Mouse (Mus musculus): ENCODE measurements around the gene Rpl3. TPM values are rescaled to one million over a fixed set of nuclear protein-coding genes. Genes with fewer than 3 reads are reported as not detected.

Rpl3 gene
- polyA plus RNA-seq, 1 experiment: not detected

DNA sequence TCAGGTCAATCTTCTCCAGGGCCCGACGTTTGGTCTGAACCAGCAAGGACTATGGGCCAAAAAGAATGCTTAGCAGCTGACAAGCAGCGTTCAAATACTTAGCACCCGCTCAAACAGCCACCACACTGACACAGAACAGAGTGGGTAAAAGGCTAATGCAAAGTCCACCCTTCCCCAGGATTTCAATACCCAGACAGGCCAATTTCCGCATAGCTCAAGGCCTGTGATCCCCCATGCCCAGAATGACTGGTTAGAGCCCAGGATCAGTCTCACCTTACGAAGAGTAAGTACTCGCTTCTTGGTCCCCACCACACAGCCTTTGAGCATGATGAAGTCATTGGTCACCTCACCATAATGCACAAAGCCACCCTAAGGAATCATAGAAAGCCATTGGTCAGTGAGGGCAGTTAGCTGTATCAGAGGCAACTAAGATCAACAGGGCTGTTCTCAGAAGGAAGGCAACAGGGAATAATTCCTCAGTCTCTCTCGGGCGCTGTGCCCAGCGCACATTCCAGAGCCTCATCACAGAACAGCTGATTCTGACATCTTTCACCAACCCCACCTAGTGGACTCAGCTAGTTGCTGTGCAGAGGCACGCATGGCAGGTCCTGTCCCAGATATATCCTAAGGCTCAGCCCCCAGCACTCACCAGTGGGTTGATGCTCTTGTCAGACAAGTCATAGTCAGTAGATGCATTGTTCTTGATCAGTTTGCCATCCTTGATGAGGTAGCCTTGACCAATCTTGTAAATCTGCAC, 13.4 kb downstream of the Rpl3 start:
- Histone ChIP-seq H3K4me1 (ENCODE audit: control insufficient read depth, insufficient read depth, low read length) (peaks cover 17% of the 10 kb centered on the region), H3K4me3 (ENCODE audit: insufficient read depth, low read depth, low read length) (no peak overlapping the region), H3K27ac (ENCODE audit: insufficient read depth, low read depth, low read length) (no peak overlapping the region)
- 74% methylated on average over 11 of the region's 11 CpGs for WGBS
- TF ChIP-seq CTCF (IDR thresholded peaks at IDR 0.05; ENCODE audit: insufficient read depth, low read depth, low read length) (no peak), POLR2A (IDR thresholded peaks at IDR 0.05; ENCODE audit: insufficient read depth, low read depth, low read length) (no peak)

DNA sequence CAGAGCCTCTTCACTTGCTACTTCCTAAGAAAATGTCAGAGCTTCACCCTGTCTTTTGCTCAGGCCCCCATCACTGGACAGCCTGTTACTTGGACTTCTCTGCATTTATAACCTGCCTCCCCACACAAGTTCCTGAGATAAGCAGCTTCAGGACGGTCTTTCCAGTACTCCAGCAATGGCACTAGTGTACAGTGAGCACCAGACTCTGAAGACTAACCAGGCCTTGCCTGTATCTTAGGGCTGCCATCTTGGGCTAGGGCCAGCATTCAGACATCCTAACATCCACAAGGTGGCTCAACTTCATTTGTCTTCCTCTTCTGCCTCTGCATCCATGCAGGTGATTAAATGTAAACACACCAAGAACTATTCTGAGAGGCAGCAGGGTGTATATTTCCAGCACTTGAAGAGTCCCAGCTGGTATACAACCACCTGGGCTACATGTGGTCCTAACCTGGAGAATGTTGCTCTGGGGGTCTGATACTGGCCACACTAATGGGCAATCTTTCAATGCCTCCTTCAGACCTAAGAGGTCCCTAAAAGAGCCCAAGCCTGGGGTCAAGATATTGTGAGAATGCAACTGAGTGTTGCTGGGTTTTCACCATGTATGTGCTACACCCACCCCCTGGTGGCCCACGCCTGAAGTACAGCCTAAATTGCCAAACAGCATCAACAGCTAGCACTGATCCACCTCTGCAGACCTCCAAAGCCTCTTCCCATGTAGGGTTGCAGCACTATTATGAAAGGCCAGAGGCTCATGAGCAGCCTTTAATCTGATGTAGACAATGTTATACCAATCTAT, 15.1 kb downstream of the Rpl3 start:
- H3K4me1 ChIP-seq (ENCODE audit: control insufficient read depth, insufficient read depth, low read length): peaks cover 23% of the 10 kb centered on the region
- 10% methylated on average over 2 of the region's 2 CpGs for WGBS
- H3K4me3 ChIP-seq (ENCODE audit: insufficient read depth, low read depth, low read length): no peak overlapping the region
- TF ChIP-seq POLR2A (IDR thresholded peaks at IDR 0.05; ENCODE audit: insufficient read depth, low read depth, low read length) (no peak), CTCF (IDR thresholded peaks at IDR 0.05; ENCODE audit: insufficient read depth, low read depth, low read length) (peak; percentile 59)
- H3K27ac ChIP-seq (ENCODE audit: insufficient read depth, low read depth, low read length): no peak overlapping the region

- no peak overlapping the region for H3K27ac ChIP-seq (ENCODE audit: insufficient read depth, low read depth, low read length)
- H3K4me1 ChIP-seq (ENCODE audit: control insufficient read depth, insufficient read depth, low read length): peaks cover 20% of the 10 kb centered on the region
- TF ChIP-seq CTCF (IDR thresholded peaks at IDR 0.05; ENCODE audit: insufficient read depth, low read depth, low read length) (no peak), POLR2A (IDR thresholded peaks at IDR 0.05; ENCODE audit: insufficient read depth, low read depth, low read length) (no peak)
- H3K4me3 ChIP-seq (ENCODE audit: insufficient read depth, low read depth, low read length): no peak overlapping the region
- WGBS: 39% methylated on average over 5 of the region's 5 CpGs
Observed at GRCm38 (mm10) chr15:80075733-80076337, 15.8 kb downstream of the Rpl3 start.

GRCm38 (mm10) chr15:80075374-80075694, 16.3 kb downstream of the Rpl3 start:
- peaks cover 18% of the 10 kb centered on the region for H3K4me1 ChIP-seq (ENCODE audit: control insufficient read depth, insufficient read depth, low read length)
- no peak overlapping the region for H3K27ac ChIP-seq (ENCODE audit: insufficient read depth, low read depth, low read length)
- no peak overlapping the region for H3K4me3 ChIP-seq (ENCODE audit: insufficient read depth, low read depth, low read length)
- no peak for TF ChIP-seq CTCF (IDR thresholded peaks at IDR 0.05; ENCODE audit: insufficient read depth, low read depth, low read length)
- TF ChIP-seq POLR2A (IDR thresholded peaks at IDR 0.05; ENCODE audit: insufficient read depth, low read depth, low read length): no peak
- 60% methylated on average over 3 of the region's 3 CpGs for whole genome bisulfite sequencing

DNA sequence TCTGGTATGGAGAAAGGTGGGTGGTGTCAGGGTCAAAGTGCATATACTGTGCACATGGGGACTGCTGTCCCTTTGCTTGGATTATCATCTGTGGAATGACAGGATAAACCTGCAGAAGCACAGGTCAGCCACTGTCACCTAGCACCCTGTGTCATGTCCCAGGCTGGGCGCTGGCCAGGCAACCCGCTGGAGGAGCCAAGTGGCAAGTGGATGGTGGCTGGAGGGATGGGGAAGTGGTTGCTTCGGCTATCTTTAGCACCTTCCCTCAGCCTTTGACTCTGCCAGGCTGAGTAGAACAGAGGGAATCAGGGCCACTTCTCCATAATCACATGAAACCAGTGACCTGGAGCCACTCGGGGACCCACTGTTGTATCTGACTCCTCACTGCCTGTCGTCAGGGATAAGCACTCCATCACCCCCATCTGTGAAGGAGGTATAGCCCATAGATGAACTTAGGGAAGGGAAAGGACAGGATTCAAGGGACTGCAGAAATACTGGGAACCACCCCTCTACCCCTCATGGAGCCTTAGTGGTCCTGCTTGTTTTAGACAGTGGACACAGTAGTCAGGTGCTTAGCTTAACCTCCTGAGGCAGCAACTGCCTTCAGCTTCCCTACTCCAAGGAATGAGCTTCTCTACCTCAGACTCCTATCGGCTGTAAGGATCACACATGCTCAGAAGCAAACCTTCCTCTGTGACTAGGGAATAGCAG, 16.9 kb downstream of the Rpl3 start:
- Histone ChIP-seq H3K27ac (ENCODE audit: insufficient read depth, low read depth, low read length) (no peak overlapping the region), H3K4me3 (ENCODE audit: insufficient read depth, low read depth, low read length) (no peak overlapping the region), H3K4me1 (ENCODE audit: control insufficient read depth, insufficient read depth, low read length) (peaks cover 23% of the 10 kb centered on the region)
- no peak for TF ChIP-seq CTCF (IDR thresholded peaks at IDR 0.05; ENCODE audit: insufficient read depth, low read depth, low read length)
- TF ChIP-seq POLR2A (IDR thresholded peaks at IDR 0.05; ENCODE audit: insufficient read depth, low read depth, low read length): no peak
- WGBS: 84% methylated on average over 6 of the region's 6 CpGs

DNA sequence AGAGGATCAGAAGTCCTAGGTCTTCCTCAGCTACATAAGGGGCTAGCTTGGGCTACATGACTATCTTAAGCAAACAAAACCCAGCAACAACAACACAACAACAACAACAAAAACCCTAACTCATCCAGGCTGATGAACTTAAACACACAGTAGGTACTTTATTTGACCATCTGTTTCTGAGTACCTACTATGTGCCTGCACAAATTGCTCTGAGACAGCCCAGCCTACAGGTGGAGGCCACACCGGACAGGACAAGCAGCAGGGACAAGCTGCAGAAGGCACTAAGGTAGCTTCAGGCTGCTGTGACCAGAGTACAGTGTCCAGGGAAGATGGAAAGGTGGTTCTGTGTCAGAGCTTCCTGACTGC, 18.4 kb downstream of the Rpl3 start:
- H3K4me1 ChIP-seq (ENCODE audit: control insufficient read depth, insufficient read depth, low read length): peaks cover 23% of the 10 kb centered on the region
- TF ChIP-seq POLR2A (IDR thresholded peaks at IDR 0.05; ENCODE audit: insufficient read depth, low read depth, low read length): no peak
- no peak for TF ChIP-seq CTCF (IDR thresholded peaks at IDR 0.05; ENCODE audit: insufficient read depth, low read depth, low read length)
- no peak overlapping the region for H3K4me3 ChIP-seq (ENCODE audit: insufficient read depth, low read depth, low read length)
- 97% methylated on average over 1 of the region's 1 CpGs for WGBS
- no peak overlapping the region for H3K27ac ChIP-seq (ENCODE audit: insufficient read depth, low read depth, low read length)

DNA sequence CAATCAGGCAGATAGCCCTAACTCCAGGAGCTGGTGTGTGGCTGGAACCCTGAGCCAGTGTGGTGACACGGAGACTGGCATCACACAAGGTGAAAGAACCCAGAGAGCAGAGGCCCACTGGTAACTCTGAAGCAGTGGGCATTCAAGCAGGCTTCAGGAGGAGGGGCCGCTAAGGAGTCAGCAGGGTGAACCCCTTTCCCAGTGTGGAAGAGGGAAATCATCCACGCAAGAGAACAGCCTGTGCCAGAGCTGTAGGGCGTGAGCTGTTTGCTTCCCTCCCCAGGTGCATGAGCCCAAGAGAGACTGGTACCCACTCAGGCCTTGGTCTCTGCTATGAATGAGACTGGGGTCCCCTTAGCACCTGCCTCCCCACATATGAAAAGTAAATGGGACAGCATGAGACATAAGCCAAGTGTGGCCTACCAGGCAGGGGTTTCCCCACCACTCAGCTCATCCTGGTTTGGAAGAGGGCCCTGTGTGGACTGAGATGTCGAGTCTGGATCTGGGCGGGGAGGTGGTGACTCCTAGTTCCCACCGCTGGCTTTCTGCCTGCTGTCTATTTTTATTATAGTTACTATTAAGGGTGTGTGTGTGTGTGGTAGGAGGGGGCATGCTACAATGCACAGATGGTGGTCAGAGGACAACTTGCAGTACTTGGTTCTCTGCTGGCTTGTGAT, 19.0 kb downstream of the Rpl3 start:
- Histone ChIP-seq H3K27ac (ENCODE audit: insufficient read depth, low read depth, low read length) (no peak overlapping the region), H3K4me3 (ENCODE audit: insufficient read depth, low read depth, low read length) (no peak overlapping the region), H3K4me1 (ENCODE audit: control insufficient read depth, insufficient read depth, low read length) (peaks cover 23% of the 10 kb centered on the region)
- no peak for TF ChIP-seq CTCF (IDR thresholded peaks at IDR 0.05; ENCODE audit: insufficient read depth, low read depth, low read length)
- WGBS: 65% methylated on average over 7 of the region's 7 CpGs

DNA sequence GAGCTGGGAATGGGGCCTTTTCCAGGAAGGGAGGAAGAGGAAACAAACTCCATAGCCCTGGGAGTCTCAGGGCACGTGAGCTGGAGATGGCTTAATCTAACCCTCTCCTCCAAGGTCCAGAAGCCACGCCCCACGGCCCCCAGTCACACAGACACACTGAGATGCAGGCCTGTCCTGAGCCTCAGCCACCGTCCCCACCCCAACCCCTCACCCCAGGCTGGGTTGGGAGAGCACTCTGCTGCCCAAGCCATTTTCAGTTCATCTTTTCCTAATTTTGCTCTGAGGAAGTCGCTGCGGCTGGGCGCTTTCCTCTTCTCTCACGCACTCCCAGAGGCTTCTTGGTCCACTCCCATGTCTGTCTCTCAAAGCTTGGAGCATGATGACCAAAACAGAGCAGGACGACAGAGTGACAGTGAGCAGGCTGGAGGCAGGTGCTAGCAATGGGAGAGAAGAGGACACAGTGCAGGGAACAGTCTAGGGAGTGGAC, 19.7 kb downstream of the Rpl3 start:
- peaks cover 28% of the 10 kb centered on the region for H3K4me1 ChIP-seq (ENCODE audit: control insufficient read depth, insufficient read depth, low read length)
- H3K4me3 ChIP-seq (ENCODE audit: insufficient read depth, low read depth, low read length): no peak overlapping the region
- TF ChIP-seq CTCF (IDR thresholded peaks at IDR 0.05; ENCODE audit: insufficient read depth, low read depth, low read length) (no peak), POLR2A (IDR thresholded peaks at IDR 0.05; ENCODE audit: insufficient read depth, low read depth, low read length) (no peak)
- 54% methylated on average over 9 of the region's 9 CpGs for WGBS
- H3K27ac ChIP-seq (ENCODE audit: insufficient read depth, low read depth, low read length): no peak overlapping the region
